Mouse (Mus musculus): Measurements from ENCODE around the gene Zbtb20.

GRCm38 (mm10) chr16:43409108-43409909, 533.6 kb downstream of the Zbtb20 start:
- TF ChIP-seq CTCF (IDR thresholded peaks at IDR 0.05; ENCODE audit: control insufficient read depth, insufficient read depth, insufficient replicate concordance, low read depth, low read length) (no peak), POLR2A (IDR thresholded peaks at IDR 0.05; ENCODE audit: control insufficient read depth, low read depth, low read length) (no peak)
